Mouse (Mus musculus) T-helper 17 cell (primary cell): ENCODE measurements around the gene Pip5k1a.
"Not testable (repeated sequence)": the region's sequence is repeated elsewhere in the genome, so short reads cannot be mapped to it uniquely, and the experiment has no call there.

Experiments
- in situ Hi-C, 2 experiments: fragments of 300-600 bp; cut with MboI, MseI; formaldehyde crosslinking; loops; 1 replicate in 1 of 2; 2 replicates in 1 of 2; pipeline ENCODE4 v1.15.1; 2025; ENCODE audit warnings: high pct_unique_total_duplicates in 2 of 2

The Pip5k1a gene

DNA sequence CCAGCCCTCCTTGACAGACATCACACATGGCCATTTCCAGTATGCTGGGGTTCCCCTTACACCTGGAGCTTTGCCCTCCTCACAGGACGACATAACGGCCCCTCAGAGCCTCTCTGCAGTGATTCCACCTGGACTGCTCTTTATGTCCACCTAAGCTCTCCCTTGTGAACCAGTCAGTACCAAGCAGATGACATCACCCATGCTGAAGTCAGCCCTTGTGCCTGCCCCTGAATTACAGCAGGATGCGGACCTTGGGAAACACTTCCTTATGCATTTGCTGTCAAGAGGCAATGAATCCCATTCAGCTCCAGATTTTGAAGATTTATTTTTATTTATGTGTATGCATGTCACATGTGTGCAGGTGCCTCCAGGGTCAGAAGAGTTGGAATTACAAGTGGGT, 58.8 kb downstream of the Pip5k1a start:
- in situ Hi-C loops: no loop called here

GRCm38 (mm10) chr3:95046462-95047057, 60.2 kb downstream of the Pip5k1a start:
- in situ Hi-C loops: no loop called here

DNA sequence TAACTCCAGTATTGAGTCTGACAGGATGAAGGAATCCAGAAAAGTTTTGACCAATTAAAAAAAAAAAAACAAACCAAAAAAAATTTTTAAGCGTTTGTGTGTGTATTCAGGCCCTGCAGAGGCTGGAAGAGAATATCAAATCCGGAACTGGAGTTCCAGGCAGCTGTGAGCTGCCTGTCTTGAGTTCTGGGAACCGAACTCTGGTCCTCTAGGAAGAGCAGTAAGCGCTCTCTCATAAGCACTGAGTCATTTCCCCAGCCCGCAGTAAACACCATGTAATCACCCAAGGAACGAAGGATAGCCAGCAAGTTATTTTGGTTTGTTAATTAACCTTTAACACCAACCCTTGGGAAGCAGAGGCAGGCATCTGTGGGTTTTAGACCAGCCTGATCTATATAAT, 63.5 kb downstream of the Pip5k1a start:
- in situ Hi-C loops: no loop called here

DNA sequence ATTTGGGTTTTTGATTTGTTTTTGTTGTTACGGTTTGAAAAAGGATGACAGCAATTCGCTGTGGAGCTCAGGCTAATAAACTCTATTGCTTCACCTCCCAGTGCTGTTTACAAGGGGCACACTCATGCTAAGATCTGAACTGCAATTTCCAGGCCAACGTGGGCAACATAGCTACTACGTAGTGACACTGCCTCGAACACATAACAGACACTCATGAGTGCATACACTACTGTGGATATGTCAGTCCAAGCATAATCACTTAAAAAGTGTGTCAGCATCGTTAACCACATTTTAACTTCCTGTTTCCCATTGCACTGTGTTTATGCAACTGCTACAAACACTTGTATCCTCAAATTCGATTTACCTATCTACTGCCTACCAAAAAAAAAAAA, 63.9 kb downstream of the Pip5k1a start:
- in situ Hi-C loops: no loop called here

DNA sequence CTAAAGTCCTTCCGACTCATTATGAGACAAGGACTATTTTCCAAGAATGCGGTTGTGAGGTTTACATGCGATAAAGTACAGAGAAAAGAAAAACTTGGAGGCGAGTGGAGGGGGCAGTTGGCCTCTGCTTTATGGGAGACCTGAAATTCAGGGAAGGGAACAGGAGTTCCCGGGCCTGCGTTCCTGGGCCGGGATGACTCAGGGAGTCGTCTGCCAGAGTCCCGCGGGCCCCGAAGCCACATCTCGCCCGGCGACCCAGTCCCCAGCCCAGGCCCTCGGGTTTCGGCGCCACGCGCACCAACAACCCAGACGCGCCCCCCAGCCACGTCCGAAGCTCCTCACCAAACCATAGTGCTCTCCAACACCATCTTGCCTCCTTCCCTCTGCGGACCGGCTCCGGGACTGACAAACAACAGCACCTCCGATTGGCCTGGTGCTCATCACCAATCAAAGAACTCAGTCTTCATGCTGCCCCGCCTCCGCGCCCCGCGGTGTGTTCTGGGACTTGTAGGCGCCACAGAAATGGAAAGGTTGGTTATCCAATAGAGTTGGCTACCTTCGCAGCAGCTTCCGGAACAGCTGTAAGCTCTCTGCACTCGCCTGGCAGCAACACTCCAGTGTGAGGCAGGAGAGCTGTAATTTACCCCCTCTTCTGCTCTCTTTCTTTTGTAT, 64.4 kb downstream of the Pip5k1a start, which contains the start of gene Psmd4:
Gene Psmd4 (minus strand): TSS at position 449 of the 672 bp plus-strand sequence.
- in situ Hi-C loops: no loop called here

GRCm38 (mm10) chr3:95041625-95042024, 65.1 kb downstream of the Pip5k1a start:
- in situ Hi-C loops: no loop called here

DNA sequence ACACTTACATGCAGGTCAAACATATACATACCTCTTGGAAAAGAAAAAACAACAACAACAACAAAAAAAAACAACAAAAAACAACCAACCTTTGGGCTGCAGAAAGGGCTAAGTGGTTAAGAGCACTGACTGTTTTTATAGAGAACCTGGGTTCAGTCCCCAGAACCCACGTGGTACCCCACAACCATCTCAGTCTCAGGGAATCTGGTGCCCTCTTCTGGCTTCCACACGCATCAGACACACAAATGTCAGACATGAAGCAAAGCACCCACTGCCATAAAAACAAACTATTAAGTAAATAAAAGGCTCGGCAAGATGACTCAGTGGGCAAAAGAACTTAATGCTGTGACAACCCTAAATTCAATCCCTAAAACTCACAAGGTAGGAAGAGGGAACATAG, 76.8 kb downstream of the Pip5k1a start:
- in situ Hi-C loops: no loop called here

DNA sequence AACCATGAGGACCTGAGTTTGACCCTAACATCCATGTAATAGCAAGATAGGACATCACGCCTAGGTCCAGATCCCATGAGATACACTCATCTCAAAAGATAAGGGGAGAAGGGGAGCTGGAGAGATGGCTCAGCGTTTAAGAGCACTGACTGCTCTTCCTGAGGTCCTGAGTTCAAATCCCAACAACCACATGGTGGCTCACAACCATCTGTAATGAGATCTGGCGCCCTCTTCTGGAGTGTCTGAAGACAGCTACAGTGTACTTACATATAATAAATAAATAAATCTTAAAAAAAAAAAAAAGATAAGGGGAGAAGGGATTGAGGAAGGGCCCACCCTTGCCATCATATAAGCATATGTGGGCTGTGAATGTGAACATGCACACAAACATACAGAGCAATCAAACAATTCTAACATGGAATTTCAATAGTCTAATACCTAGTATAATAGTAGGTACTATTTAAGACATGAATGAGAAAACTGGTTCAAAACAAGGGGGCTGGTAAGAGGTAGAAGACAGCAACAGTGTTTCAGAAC, 77.4 kb downstream of the Pip5k1a start:
- in situ Hi-C loops: not testable (repeated sequence)

- in situ Hi-C loops: no loop called here
Observed at GRCm38 (mm10) chr3:95028603-95029002, 78.1 kb downstream of the Pip5k1a start.

GRCm38 (mm10) chr3:95027701-95028100, 79.0 kb downstream of the Pip5k1a start:
- in situ Hi-C loops: no loop called here

GRCm38 (mm10) chr3:95027057-95027645, 79.6 kb downstream of the Pip5k1a start:
- in situ Hi-C loops: no loop called here

DNA sequence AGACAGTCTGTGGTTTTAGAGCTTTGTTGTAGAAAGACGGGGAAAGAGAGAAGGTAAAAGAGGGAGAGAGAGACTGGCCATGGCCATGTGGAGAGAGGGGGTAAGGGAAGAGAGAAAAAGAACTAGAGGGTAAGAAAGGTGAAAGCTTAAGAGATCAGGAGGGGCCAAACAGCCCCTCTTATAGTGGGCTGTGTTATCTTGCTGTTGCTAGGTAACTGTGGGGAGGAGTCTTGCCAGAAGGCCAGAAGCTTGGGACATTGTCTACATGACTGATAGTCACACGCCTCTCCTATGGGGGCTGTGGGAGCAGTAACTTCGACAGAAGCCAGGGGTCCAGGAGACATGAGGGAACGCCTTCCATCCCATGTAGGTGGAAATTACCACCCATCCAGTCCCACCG, 81.5 kb downstream of the Pip5k1a start:
- in situ Hi-C loops: no loop called here

- in situ Hi-C loops: no loop called here
Observed at GRCm38 (mm10) chr3:95024551-95024950, 82.2 kb downstream of the Pip5k1a start.

- in situ Hi-C loops: not testable (repeated sequence)
Observed at GRCm38 (mm10) chr3:95020956-95021355, 85.8 kb downstream of the Pip5k1a start.

DNA sequence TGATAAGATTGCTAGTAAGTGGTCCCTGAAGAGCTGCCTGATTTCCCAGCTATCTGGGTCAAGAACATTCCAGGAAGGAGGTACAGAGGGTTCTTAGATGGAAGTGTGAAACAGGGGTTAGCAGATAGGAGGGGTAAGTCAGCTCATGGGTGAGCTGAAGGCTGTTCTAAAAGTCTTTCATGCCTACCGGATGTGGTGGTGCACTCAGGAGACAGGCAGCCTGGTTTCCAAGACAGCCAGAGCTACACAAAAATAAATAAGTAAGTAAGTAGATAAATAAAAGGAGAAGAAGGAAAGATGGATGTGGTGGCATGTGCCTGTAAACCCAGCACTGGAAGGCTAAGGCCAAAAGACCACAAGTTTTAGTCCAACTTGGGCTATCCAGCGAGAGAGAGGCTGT, 88.0 kb downstream of the Pip5k1a start:
- in situ Hi-C loops: no loop called here

DNA sequence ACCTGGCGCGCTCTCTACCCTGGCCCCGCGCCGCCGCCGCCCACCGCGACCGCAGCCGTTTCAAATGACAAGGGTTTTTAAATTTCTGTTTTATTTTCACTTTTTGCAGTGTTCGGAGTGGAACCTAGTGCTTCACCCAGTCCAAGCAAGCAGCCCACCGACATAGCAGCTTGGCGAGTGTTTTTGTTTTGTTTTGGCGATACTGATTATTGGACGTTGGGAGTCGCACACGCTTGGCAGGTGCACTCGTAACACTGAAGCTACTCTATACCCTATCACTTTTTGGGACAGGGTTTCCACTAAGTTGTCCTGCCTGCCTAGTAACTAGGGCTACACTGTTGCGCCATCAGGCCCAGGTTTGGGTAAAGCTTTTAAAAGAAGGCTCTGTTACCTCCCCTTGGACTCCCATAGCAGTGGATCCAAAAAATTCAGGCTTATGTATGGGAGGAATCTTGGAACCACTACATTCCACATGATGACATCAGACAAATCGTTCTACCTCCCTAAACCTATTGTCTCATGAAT, 90.1 kb downstream of the Pip5k1a start:
- in situ Hi-C loops: no loop called here

GRCm38 (mm10) chr3:95015891-95016531, 90.7 kb downstream of the Pip5k1a start:
- in situ Hi-C loops: no loop called here

DNA sequence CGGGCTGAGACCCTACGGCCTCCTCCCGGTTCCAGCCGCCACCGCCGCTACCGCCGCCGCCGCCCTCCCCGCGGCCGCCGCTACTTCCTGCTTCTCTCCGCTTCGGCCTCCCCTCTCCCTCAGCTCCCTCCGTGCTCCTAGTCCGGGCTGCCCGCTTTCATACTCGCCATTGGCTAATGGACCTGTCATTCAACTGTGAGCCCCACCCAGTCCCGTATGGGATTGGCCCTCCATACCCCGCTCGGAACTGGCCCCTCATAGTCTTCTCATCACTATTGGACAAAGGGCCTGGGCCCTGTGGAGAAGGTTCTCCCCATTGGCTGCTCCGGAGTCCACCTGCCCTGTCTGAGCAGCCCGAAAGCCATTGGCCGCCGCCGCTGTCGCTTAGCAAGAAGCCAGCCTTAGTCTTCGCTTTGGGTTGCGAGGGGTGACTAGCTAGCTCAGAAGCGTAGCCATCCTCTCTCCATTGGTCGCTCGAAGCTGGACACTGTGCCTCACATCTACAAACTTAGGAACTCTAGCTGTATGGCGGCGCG, 91.3 kb downstream of the Pip5k1a start, which contains the start of gene Zfp687:
Gene Zfp687 (minus strand): TSS at position 112 of the 536 bp plus-strand sequence.
- in situ Hi-C loops: no loop called here

DNA sequence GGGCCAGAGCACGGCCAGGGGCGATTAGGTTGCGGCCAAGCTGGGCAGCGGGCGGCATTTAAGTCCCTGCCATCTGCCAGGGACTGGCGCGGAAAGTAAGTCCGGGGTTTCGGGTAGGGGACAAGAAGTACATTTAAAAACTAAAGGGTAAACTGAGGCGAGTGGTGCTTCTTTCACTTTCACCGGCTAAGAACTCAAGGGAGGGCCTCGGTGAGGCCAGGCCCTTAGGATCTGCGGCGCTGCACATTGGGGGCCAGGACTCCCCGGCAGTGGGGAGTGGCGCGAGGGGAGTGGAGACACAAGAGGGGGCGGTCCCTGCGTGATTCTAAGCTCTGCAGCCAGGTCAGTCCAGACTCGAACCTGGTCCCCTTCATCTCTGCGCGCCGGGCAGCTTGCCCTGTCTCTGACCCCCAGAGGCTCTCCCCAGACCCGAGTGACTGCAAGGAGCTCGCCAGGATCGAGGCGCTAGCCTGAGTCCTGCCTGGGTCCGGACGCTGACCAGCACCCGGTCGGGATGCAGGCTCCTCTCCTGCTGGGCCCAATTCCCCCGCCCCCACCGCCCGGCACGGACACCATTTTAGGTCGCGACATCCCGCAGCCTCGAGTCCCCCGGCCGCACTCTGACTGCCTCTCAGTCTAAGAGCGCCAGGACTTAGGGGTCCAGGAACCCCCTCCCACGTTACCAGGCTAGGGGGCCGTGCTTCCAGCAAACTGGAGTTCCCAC, 92.1 kb downstream of the Pip5k1a start:
- in situ Hi-C loops: no loop called here

DNA sequence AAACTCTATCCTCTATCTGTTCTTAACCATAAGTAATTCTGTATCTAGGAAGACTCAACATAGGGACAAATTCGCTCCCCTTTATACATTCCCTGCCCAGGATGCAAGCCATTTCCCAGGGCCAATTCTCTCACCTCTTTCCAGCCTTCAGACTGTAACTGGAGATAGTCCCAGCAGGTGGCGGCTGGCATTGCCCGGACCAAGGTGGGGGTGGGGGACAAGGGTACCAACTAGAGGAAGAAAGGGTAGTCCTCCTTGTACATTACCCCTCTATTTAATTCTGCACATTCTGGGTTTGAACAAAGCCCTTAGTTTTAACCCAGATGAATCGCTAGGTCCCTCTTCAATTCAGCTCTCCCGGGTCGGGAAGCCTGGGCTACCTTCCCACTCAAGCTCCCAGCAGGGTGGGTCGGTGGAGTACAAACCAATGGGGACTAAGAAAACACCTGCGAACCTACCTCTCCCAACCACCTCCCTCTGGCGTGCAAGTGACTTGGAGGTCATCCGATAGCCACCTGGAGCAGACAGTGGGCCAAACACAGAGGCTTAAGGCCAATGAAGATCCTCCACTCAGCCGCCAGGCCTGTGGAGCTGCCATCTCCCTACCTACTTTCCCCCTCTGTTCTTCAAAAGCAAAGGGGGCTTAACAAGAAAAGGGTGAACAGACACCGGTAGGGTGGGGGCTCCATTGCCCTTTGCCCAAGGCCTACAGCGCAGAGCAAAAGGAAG, 92.9 kb downstream of the Pip5k1a start:
- in situ Hi-C loops: no loop called here
